Mouse (Mus musculus) myocyte (in vitro differentiated cells): ENCODE results near the gene Tlr9. TPM values are rescaled to one million over a fixed set of nuclear protein-coding genes. Genes with fewer than 3 reads are reported as not detected.

Experiments
- H3K27me3 ChIP-seq: one replicate; pipeline ENCODE4 v1.6.1; 2011; ENCODE audit not compliant: control insufficient read depth, insufficient read depth, insufficient read length
- H3K36me3 ChIP-seq: one replicate; pipeline ENCODE4 v1.6.1; 2011; ENCODE audit not compliant: control insufficient read depth, insufficient read depth
- H3K4me2 ChIP-seq: one replicate; pipeline ENCODE4 v1.6.1; 2011; ENCODE audit warnings: low read depth, control low read depth
- H3K4me3 ChIP-seq: one replicate; pipeline ENCODE4 v1.5.1; 2011; ENCODE audit warnings: mild to moderate bottlenecking, control low read depth, moderate library complexity
- H3K79me2 ChIP-seq: one replicate; pipeline ENCODE4 v1.6.1; 2011; ENCODE audit not compliant: control insufficient read depth, insufficient read depth
- H3ac ChIP-seq: one replicate; pipeline ENCODE4 v1.6.1; 2011; ENCODE audit not compliant: control insufficient read depth, insufficient read length
- CEBPB ChIP-seq: IDR thresholded peaks from 2 replicates; pipeline ENCODE4 v1.6.1; 2011; ENCODE audit warnings: mild to moderate bottlenecking, moderate library complexity; ENCODE audit not compliant: poor library complexity, insufficient read depth, severe bottlenecking
- E2F4 ChIP-seq: IDR thresholded peaks from one replicate; pipeline ENCODE4 v1.6.1; 2011; ENCODE audit warnings: mild to moderate bottlenecking, control low read depth, moderate library complexity; ENCODE audit not compliant: insufficient read depth
- MAX ChIP-seq: IDR thresholded peaks from one replicate; pipeline ENCODE4 v1.6.1; 2011; ENCODE audit warnings: low read depth, mild to moderate bottlenecking, control low read depth
- MYOD1 ChIP-seq, 3 experiments: IDR thresholded peaks; one replicate each; pipeline ENCODE4 v1.6.1; 2011; ENCODE audit warnings: control low read depth in 2 of 3, low read depth in 2 of 3, mild to moderate bottlenecking in 2 of 3, moderate library complexity in 1 of 3; ENCODE audit not compliant: insufficient read length in 2 of 3, control insufficient read depth in 1 of 3
- MYOG ChIP-seq, 3 experiments: IDR thresholded peaks; one replicate each; pipeline ENCODE4 v1.6.1; 2011; ENCODE audit warnings: control low read depth in 2 of 3, low read depth in 2 of 3, mild to moderate bottlenecking in 2 of 3; ENCODE audit not compliant: insufficient read length in 2 of 3, control insufficient read depth in 1 of 3, insufficient read depth in 1 of 3
- POLR2A ChIP-seq: IDR thresholded peaks from one replicate; pipeline ENCODE4 v1.6.1; 2011; ENCODE audit warnings: low read depth, mild to moderate bottlenecking, control low read depth, moderate library complexity; ENCODE audit not compliant: insufficient read length
- POLR2AphosphoS2 ChIP-seq: IDR thresholded peaks from one replicate; pipeline ENCODE4 v1.6.1; 2011; ENCODE audit warnings: low read depth, control low read depth; ENCODE audit not compliant: insufficient read length
- REST ChIP-seq: IDR thresholded peaks from one replicate; pipeline ENCODE4 v1.6.1; 2011; ENCODE audit warnings: mild to moderate bottlenecking, control low read depth, moderate library complexity; ENCODE audit not compliant: insufficient read depth, insufficient read length
- SRF ChIP-seq: IDR thresholded peaks from one replicate; pipeline ENCODE4 v1.6.1; 2011; ENCODE audit warnings: low read depth; ENCODE audit not compliant: control insufficient read depth, insufficient read length
- TCF12 ChIP-seq: IDR thresholded peaks from one replicate; pipeline ENCODE4 v1.6.1; 2011; ENCODE audit warnings: mild to moderate bottlenecking, control low read depth; ENCODE audit not compliant: poor library complexity, insufficient read depth, severe bottlenecking
- TCF3 ChIP-seq: IDR thresholded peaks from one replicate; pipeline ENCODE4 v1.6.1; 2011; ENCODE audit warnings: low read depth, control low read depth; ENCODE audit not compliant: insufficient read length
- USF1 ChIP-seq: IDR thresholded peaks from one replicate; pipeline ENCODE4 v1.6.1; 2011; ENCODE audit warnings: low read depth, mild to moderate bottlenecking, control low read depth, moderate library complexity
- polyA plus RNA-seq: library from polyadenylated mRNA; unstranded; fragments of >200 nt; fragmentation: generic; extraction: Trizol; gene quantifications from one replicate; pipeline ENCODE4 v1.2.1, GENCODE M21; 2012; ENCODE audit warnings: missing spikeins

Tlr9 gene
- polyA plus RNA-seq, 1 experiment, result not detected

GRCm38 (mm10) chr9:106236156-106236817, 13.9 kb downstream of the Tlr9 start:
- no peak overlapping the region for H3ac ChIP-seq
- H3K36me3 ChIP-seq, result peaks cover 17% of the 10 kb centered on the region
- H3K27me3 ChIP-seq, result no peaks in the 10 kb centered on the region
- TF ChIP-seq POLR2A (no peak), POLR2AphosphoS2 (no peak), TCF3 (no peak), MAX (no peak), MYOD1 (IDR thresholded peaks at IDR 0.05; ENCODE audit: control insufficient read depth in 1 of 3, insufficient read length in 2 of 3, low read depth in 2 of 3) (no peak), SRF (no peak)
- H3K79me2 ChIP-seq, result no peaks in the 10 kb centered on the region
- no peak overlapping the region for H3K4me3 ChIP-seq
- H3K4me2 ChIP-seq, result no peak overlapping the region

- no peak for TF ChIP-seq POLR2A
- TF ChIP-seq MYOG (IDR thresholded peaks at IDR 0.05; ENCODE audit: control insufficient read depth in 1 of 3, insufficient read depth in 1 of 3, insufficient read length in 2 of 3, low read depth in 2 of 3), result no peak
- no peak for TF ChIP-seq POLR2AphosphoS2
- TF ChIP-seq CEBPB, result no peak
- TF ChIP-seq TCF12, result no peak
- no peak for TF ChIP-seq E2F4
- TF ChIP-seq MYOD1 (IDR thresholded peaks at IDR 0.05; ENCODE audit: control insufficient read depth in 1 of 3, insufficient read length in 2 of 3, low read depth in 2 of 3), result no peak
- no peak for TF ChIP-seq USF1
- Histone ChIP-seq H3K4me2 (no peak overlapping the region), H3K4me3 (no peak overlapping the region), H3ac (no peak overlapping the region), H3K36me3 (peaks cover 17% of the 10 kb centered on the region), H3K27me3 (no peaks in the 10 kb centered on the region), H3K79me2 (no peaks in the 10 kb centered on the region)
Measured at GRCm38 (mm10) chr9:106236818-106237211, 14.4 kb downstream of the Tlr9 start.

- TF ChIP-seq E2F4 (no peak), SRF (no peak), POLR2AphosphoS2 (no peak), MAX (no peak), REST (no peak), TCF3 (no peak), CEBPB (no peak), POLR2A (no peak), TCF12 (no peak), MYOG (IDR thresholded peaks at IDR 0.05; ENCODE audit: control insufficient read depth in 1 of 3, insufficient read depth in 1 of 3, insufficient read length in 2 of 3, low read depth in 2 of 3) (no peak), USF1 (no peak), MYOD1 (IDR thresholded peaks at IDR 0.05; ENCODE audit: control insufficient read depth in 1 of 3, insufficient read length in 2 of 3, low read depth in 2 of 3) (no peak)
- no peak overlapping the region for H3ac ChIP-seq
- no peaks in the 10 kb centered on the region for H3K79me2 ChIP-seq
- no peak overlapping the region for H3K4me3 ChIP-seq
- peaks cover 17% of the 10 kb centered on the region for H3K36me3 ChIP-seq
- H3K27me3 ChIP-seq, result no peaks in the 10 kb centered on the region
- no peak overlapping the region for H3K4me2 ChIP-seq
Measured at GRCm38 (mm10) chr9:106237401-106237800, 15.0 kb downstream of the Tlr9 start.

- Histone ChIP-seq H3K27me3 (no peaks in the 10 kb centered on the region), H3ac (no peak overlapping the region), H3K79me2 (no peaks in the 10 kb centered on the region), H3K36me3 (peaks cover 17% of the 10 kb centered on the region), H3K4me3 (no peak overlapping the region), H3K4me2 (no peak overlapping the region)
- TF ChIP-seq CEBPB, result no peak
- no peak for TF ChIP-seq MAX
- no peak for TF ChIP-seq E2F4
- TF ChIP-seq POLR2AphosphoS2, result no peak
- no peak for TF ChIP-seq TCF12
- TF ChIP-seq POLR2A, result no peak
- TF ChIP-seq USF1, result no peak
- no peak for TF ChIP-seq REST
- no peak for TF ChIP-seq MYOG (IDR thresholded peaks at IDR 0.05; ENCODE audit: control insufficient read depth in 1 of 3, insufficient read depth in 1 of 3, insufficient read length in 2 of 3, low read depth in 2 of 3)
- TF ChIP-seq MYOD1 (IDR thresholded peaks at IDR 0.05; ENCODE audit: control insufficient read depth in 1 of 3, insufficient read length in 2 of 3, low read depth in 2 of 3), result no peak
Measured at GRCm38 (mm10) chr9:106237878-106238277, 15.5 kb downstream of the Tlr9 start.

GRCm38 (mm10) chr9:106241541-106242164, 19.3 kb downstream of the Tlr9 start:
- H3K27me3 ChIP-seq, result no peaks in the 10 kb centered on the region
- TF ChIP-seq CEBPB (no peak), MAX (no peak), TCF12 (no peak), TCF3 (no peak), REST (no peak), POLR2A (no peak), MYOG (IDR thresholded peaks at IDR 0.05; ENCODE audit: control insufficient read depth in 1 of 3, insufficient read depth in 1 of 3, insufficient read length in 2 of 3, low read depth in 2 of 3) (no peak), USF1 (no peak), E2F4 (no peak), MYOD1 (IDR thresholded peaks at IDR 0.05; ENCODE audit: control insufficient read depth in 1 of 3, insufficient read length in 2 of 3, low read depth in 2 of 3) (no peak), POLR2AphosphoS2 (no peak), SRF (no peak)
- peaks cover 10% of the 10 kb centered on the region for H3K36me3 ChIP-seq
- no peak overlapping the region for H3ac ChIP-seq
- H3K4me3 ChIP-seq, result no peak overlapping the region
- peaks cover under 1% of the 10 kb centered on the region for H3K79me2 ChIP-seq
- no peak overlapping the region for H3K4me2 ChIP-seq
